Mouse (Mus musculus): ENCODE measurements around the gene Fam81b. TPM values are rescaled to one million over a fixed set of nuclear protein-coding genes. Genes with fewer than 3 reads are reported as not detected.

The Fam81b gene
- polyA plus RNA-seq, 1 experiment from 2014 or later: 0.44 TPM

DNA sequence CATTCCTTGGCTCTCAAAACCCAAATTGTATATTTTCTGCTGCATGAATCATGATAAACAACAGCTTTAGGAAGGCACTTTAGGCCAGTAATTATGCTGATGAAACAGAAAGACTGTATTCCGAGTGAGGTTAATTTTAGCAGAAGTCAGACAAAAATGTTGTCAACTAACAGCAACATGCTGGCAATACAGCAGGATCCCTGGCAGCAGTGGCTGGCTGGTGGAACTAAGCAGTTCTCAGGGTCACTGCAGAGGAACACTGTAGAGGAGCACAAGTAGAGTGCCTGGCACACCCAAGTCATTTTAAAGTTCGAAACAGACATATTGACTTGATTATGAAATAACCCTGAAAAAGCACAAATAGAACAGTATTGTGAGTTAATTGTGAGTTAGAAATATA lies 2.8 kb downstream of the Fam81b start:
- Histone ChIP-seq H3K4me2 (ENCODE audit: low read length) (no peak overlapping the region), H3K4me1 (replicated peaks; ENCODE audit: control insufficient read depth, insufficient read depth, low read length) (no peaks in the 10 kb centered on the region), H3K9ac (replicated peaks; ENCODE audit: low read depth, low read length) (no peak overlapping the region), H3K27ac (ENCODE audit: low read length) (no peak overlapping the region), H3K4me3 (replicated peaks; ENCODE audit: low read length) (no peak overlapping the region), H3K9me3 (ENCODE audit: control insufficient read depth, low read length) (no peaks in the 10 kb centered on the region), H3K27me3 (replicated peaks; ENCODE audit: control insufficient read depth, insufficient read depth, low read length) (no peaks in the 10 kb centered on the region), H3K36me3 (ENCODE audit: control insufficient read depth, insufficient read depth) (no peaks in the 10 kb centered on the region)
- WGBS: 72% methylated on average over 2 of the region's 2 CpGs
- no peak for ATAC-seq

DNA sequence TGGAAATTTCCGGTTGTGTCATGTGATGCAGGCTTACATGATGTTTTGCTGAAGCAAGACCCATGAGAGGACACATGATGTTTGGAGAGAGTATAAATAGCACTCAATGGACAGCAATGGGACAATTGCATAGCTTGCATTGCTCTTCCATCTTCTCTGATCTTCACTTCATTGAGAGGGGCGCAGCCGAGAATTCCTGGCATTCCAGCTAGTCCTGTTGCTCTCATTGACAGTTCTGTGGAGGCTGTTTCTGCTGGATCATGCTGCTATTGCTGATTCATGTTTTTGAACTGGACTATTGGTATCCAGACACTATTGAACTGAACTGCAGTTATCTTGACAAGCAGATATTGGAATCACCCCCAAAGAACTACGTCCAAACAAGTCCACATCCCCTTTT lies 12.8 kb downstream of the Fam81b start:
- H3K27ac ChIP-seq (ENCODE audit: low read length): no peak overlapping the region
- H3K27me3 ChIP-seq (replicated peaks; ENCODE audit: control insufficient read depth, insufficient read depth, low read length): no peaks in the 10 kb centered on the region
- ATAC-seq: no peak
- H3K4me3 ChIP-seq (replicated peaks; ENCODE audit: low read length): no peak overlapping the region
- H3K9me3 ChIP-seq (ENCODE audit: control insufficient read depth, low read length): no peaks in the 10 kb centered on the region
- WGBS: 87% methylated on average over 4 of the region's 4 CpGs
- H3K9ac ChIP-seq (replicated peaks; ENCODE audit: low read depth, low read length): no peak overlapping the region
- no peaks in the 10 kb centered on the region for H3K4me1 ChIP-seq (replicated peaks; ENCODE audit: control insufficient read depth, insufficient read depth, low read length)
- H3K36me3 ChIP-seq (ENCODE audit: control insufficient read depth, insufficient read depth): no peaks in the 10 kb centered on the region
- no peak overlapping the region for H3K4me2 ChIP-seq (ENCODE audit: low read length)

DNA sequence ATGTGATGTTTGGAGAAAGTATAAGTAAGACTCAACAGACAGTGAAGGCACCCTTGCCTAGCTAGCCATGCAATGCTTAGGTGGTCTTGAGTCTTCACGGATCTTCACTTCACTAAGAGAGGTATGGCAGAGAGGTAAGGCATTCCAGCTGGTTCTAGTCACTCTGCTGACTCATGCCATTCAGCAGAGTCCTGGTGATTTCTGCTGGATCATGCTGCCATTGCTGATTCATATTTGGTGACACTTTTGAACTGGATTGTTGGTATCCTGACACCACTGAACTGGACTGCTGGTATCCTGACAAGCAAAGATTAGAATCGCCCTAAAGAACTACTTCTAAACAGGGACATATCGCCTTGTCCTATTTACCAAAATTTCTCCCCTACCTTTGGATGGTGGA lies 20.3 kb downstream of the Fam81b start:
- H3K27me3 ChIP-seq (replicated peaks; ENCODE audit: control insufficient read depth, insufficient read depth, low read length): no peaks in the 10 kb centered on the region
- no peak overlapping the region for H3K27ac ChIP-seq (ENCODE audit: low read length)
- no peak overlapping the region for H3K9ac ChIP-seq (replicated peaks; ENCODE audit: low read depth, low read length)
- H3K4me3 ChIP-seq (replicated peaks; ENCODE audit: low read length): no peak overlapping the region
- H3K36me3 ChIP-seq (ENCODE audit: control insufficient read depth, insufficient read depth): no peaks in the 10 kb centered on the region
- ATAC-seq: no peak
- H3K4me1 ChIP-seq (replicated peaks; ENCODE audit: control insufficient read depth, insufficient read depth, low read length): no peaks in the 10 kb centered on the region
- H3K4me2 ChIP-seq (ENCODE audit: low read length): no peak overlapping the region
- 91% methylated on average over 3 of the region's 3 CpGs for WGBS
- H3K9me3 ChIP-seq (ENCODE audit: control insufficient read depth, low read length): no peaks in the 10 kb centered on the region

DNA sequence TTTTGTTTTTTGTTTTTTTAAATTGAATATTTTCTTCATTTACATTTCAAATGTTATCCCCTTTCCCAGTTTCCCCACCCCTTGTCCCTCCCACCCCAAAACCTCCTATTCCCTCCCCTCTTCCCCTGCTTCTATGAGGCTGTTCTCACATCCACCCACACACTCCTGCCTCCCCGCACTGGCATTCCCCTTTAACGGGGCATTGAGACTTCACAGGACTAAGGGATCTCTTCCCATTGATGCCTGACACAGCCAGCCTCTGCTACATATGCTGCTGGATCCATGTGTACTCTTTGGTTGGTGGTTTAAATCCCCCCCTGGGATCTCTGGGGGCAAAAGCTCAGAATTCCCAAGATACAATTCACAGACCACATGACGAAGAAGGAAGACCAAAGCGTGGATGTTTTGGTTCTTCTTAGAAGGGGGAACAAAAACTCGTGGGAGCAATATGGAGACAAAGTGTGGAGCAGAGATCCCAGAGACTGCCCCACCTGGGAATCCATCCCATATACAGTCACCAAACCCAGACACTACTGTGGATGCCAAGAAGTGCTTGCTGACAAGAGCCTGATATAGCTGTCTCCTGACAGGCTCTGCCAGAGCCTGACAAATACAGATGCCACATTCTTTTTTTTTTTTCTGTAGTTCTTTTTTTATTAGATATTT lies 40.4 kb downstream of the Fam81b start:
- Histone ChIP-seq H3K9ac (replicated peaks; ENCODE audit: low read depth, low read length) (no peak overlapping the region), H3K4me3 (replicated peaks; ENCODE audit: low read length) (no peak overlapping the region), H3K36me3 (ENCODE audit: control insufficient read depth, insufficient read depth) (no peaks in the 10 kb centered on the region), H3K4me2 (ENCODE audit: low read length) (no peak overlapping the region), H3K27ac (ENCODE audit: low read length) (no peak overlapping the region), H3K4me1 (replicated peaks; ENCODE audit: control insufficient read depth, insufficient read depth, low read length) (no peaks in the 10 kb centered on the region), H3K27me3 (replicated peaks; ENCODE audit: control insufficient read depth, insufficient read depth, low read length) (no peaks in the 10 kb centered on the region), H3K9me3 (ENCODE audit: control insufficient read depth, low read length) (no peaks in the 10 kb centered on the region)
- WGBS: 79% methylated on average over 5 of the region's 5 CpGs
- ATAC-seq: no peak

DNA sequence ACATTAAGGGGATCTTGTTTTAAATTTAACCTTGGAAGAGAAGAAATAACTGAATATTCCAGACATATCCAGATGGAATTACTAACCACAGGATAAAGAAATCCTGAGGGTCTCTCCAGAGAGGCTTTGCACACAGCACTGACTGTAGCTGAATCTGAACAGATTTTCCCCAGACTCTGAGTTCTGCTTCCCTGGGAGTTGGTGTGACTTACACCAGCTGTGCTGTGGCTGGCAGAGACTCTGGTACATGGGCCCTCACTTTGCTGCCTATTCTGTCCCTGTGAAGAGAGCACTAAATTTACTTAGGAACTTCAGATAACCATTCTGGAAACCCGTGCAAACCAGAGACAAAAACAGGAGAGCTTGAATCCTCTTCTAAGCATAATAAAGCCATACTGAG lies 46.1 kb downstream of the Fam81b start:
- H3K4me1 ChIP-seq (replicated peaks; ENCODE audit: control insufficient read depth, insufficient read depth, low read length): no peaks in the 10 kb centered on the region
- no peaks in the 10 kb centered on the region for H3K9me3 ChIP-seq (ENCODE audit: control insufficient read depth, low read length)
- no peaks in the 10 kb centered on the region for H3K36me3 ChIP-seq (ENCODE audit: control insufficient read depth, insufficient read depth)
- WGBS: 66% methylated on average over 1 of the region's 1 CpGs
- H3K4me3 ChIP-seq (replicated peaks; ENCODE audit: low read length): no peak overlapping the region
- H3K4me2 ChIP-seq (ENCODE audit: low read length): no peak overlapping the region
- H3K27ac ChIP-seq (ENCODE audit: low read length): no peak overlapping the region; the same call in 1 of the 2 replicates
- H3K27me3 ChIP-seq (replicated peaks; ENCODE audit: control insufficient read depth, insufficient read depth, low read length): no peaks in the 10 kb centered on the region
- H3K9ac ChIP-seq (replicated peaks; ENCODE audit: low read depth, low read length): no peak overlapping the region
- ATAC-seq: peak; percentile 94

DNA sequence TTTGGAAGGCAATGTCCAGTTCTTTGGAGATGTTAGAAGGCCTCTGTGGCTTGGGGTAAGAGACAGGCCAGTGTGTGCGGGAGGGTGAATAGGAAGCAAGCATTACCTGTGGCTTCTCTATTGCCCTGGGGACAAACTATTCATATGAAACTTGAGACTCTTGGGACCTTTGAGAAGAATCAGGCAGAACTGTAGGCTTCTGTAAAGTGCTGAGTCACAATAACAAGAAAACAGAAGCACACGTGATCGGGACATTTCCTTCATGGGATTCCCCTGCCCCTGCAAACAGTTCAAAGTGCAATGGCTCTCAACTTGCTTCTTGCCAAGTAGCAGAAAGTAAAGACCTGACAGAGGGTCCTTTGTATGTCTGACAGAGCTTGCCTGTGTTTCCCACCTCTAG lies 48.5 kb downstream of the Fam81b start:
- Histone ChIP-seq H3K4me3 (replicated peaks; ENCODE audit: low read length) (no peak overlapping the region), H3K36me3 (ENCODE audit: control insufficient read depth, insufficient read depth) (no peaks in the 10 kb centered on the region), H3K4me2 (ENCODE audit: low read length) (no peak overlapping the region), H3K27ac (ENCODE audit: low read length) (no peak overlapping the region), H3K9me3 (ENCODE audit: control insufficient read depth, low read length) (no peaks in the 10 kb centered on the region), H3K9ac (replicated peaks; ENCODE audit: low read depth, low read length) (no peak overlapping the region), H3K27me3 (replicated peaks; ENCODE audit: control insufficient read depth, insufficient read depth, low read length) (no peaks in the 10 kb centered on the region), H3K4me1 (replicated peaks; ENCODE audit: control insufficient read depth, insufficient read depth, low read length) (no peaks in the 10 kb centered on the region)
- WGBS: 85% methylated on average over 3 of the region's 3 CpGs
- ATAC-seq: no peak

DNA sequence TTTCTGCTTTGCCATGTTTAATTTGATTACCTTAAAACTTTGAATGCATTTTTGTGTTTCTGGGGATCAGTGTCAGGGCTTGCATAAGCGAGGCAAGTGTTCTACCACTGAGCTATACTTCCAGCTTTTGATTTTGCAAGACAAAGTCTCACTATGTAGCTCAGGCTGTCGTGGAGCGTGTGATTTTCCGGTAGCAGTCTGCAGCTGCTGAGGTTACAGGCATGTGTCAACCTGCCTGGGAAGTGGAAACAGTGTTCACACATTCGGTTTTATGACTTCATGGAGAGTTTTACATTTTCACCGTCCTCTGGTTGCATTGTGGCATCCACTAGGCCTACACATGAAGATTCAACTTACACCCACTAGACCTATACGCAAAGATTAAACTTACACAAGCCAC lies 54.8 kb downstream of the Fam81b start:
- Histone ChIP-seq H3K9ac (replicated peaks; ENCODE audit: low read depth, low read length) (no peak overlapping the region), H3K9me3 (ENCODE audit: control insufficient read depth, low read length) (no peaks in the 10 kb centered on the region), H3K27ac (ENCODE audit: low read length) (no peak overlapping the region), H3K4me2 (ENCODE audit: low read length) (no peak overlapping the region), H3K4me3 (replicated peaks; ENCODE audit: low read length) (no peak overlapping the region), H3K27me3 (replicated peaks; ENCODE audit: control insufficient read depth, insufficient read depth, low read length) (no peaks in the 10 kb centered on the region), H3K36me3 (ENCODE audit: control insufficient read depth, insufficient read depth) (no peaks in the 10 kb centered on the region), H3K4me1 (replicated peaks; ENCODE audit: control insufficient read depth, insufficient read depth, low read length) (no peaks in the 10 kb centered on the region)
- ATAC-seq: no peak
- WGBS: 76% methylated on average over 7 of the region's 7 CpGs

DNA sequence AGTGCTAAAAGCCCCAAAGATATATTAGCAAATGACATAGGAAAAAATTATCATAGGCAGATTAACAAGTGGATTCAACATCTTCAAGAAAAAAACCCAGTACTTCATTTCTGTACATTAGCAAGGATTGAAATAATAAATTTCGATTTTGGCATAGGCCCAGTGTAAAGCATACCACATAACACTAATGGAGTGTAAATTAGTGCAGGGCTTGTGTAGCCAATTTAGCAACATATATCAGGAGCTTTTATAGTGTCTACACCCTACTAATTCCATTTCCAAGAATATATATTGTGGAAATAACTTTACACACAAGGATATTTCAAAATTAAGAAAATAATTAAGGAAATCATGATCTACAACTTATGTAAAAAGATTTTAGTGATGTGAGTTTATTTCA lies 55.8 kb downstream of the Fam81b start:
- Histone ChIP-seq H3K9ac (replicated peaks; ENCODE audit: low read depth, low read length) (no peak overlapping the region), H3K4me1 (replicated peaks; ENCODE audit: control insufficient read depth, insufficient read depth, low read length) (no peaks in the 10 kb centered on the region), H3K36me3 (ENCODE audit: control insufficient read depth, insufficient read depth) (no peaks in the 10 kb centered on the region), H3K27ac (ENCODE audit: low read length) (no peak overlapping the region), H3K27me3 (replicated peaks; ENCODE audit: control insufficient read depth, insufficient read depth, low read length) (no peaks in the 10 kb centered on the region), H3K9me3 (ENCODE audit: control insufficient read depth, low read length) (no peaks in the 10 kb centered on the region), H3K4me2 (ENCODE audit: low read length) (no peak overlapping the region), H3K4me3 (replicated peaks; ENCODE audit: low read length) (no peak overlapping the region)
- WGBS: 71% methylated on average over 1 of the region's 1 CpGs
- no peak for ATAC-seq

DNA sequence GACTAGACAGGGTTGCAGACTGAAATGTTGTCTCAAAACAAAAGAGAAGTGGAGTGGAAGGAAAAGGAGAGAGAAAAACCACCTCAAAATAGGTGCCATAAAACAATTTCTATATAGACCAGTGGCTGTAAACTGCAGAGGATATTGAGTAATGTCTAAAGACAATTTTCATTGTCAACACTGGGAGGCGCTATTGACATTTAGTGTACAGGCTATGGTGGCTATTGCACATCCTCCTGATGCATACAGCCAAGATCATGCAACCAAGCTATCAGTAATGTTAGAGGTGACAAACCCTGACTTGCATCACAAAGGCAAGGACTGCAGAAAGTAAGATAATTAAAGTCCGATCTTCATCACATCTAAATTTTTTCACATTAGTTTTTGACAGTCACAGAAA lies 89.5 kb downstream of the Fam81b start:
- no peak overlapping the region for H3K27ac ChIP-seq (ENCODE audit: low read length)
- ATAC-seq: peak; percentile 65; the same call in 1 of the 2 replicates
- H3K4me3 ChIP-seq (replicated peaks; ENCODE audit: low read length): no peak overlapping the region
- no peaks in the 10 kb centered on the region for H3K9me3 ChIP-seq (ENCODE audit: control insufficient read depth, low read length)
- H3K4me1 ChIP-seq (replicated peaks; ENCODE audit: control insufficient read depth, insufficient read depth, low read length): no peaks in the 10 kb centered on the region
- H3K4me2 ChIP-seq (ENCODE audit: low read length): no peak overlapping the region
- 48% methylated on average over 2 of the region's 2 CpGs for WGBS
- no peaks in the 10 kb centered on the region for H3K36me3 ChIP-seq (ENCODE audit: control insufficient read depth, insufficient read depth)
- no peaks in the 10 kb centered on the region for H3K27me3 ChIP-seq (replicated peaks; ENCODE audit: control insufficient read depth, insufficient read depth, low read length)
- no peak overlapping the region for H3K9ac ChIP-seq (replicated peaks; ENCODE audit: low read depth, low read length)

DNA sequence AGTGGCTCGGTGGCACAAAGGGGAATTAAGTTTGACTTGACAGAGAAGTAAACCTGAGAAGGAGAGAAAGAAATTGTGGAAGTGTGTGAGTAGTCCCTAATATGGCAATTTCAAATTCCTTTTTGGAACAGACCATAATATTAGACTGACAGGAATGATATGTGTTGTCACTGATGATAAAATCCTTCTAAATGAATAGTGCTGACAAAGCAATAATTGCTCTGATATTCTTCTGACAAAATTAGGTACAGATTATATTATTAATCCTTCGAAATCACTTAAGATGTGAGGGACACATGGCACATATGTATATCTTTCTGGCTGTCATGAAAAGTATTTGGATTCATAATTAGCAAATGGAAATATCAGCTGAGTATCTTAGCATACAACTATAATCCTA lies 89.9 kb downstream of the Fam81b start:
- ATAC-seq: no peak
- H3K27me3 ChIP-seq (replicated peaks; ENCODE audit: control insufficient read depth, insufficient read depth, low read length): no peaks in the 10 kb centered on the region

More for the DNA sequence above, 89.9 kb downstream of the Fam81b start:
- H3K4me1 ChIP-seq (replicated peaks; ENCODE audit: control insufficient read depth, insufficient read depth, low read length): no peaks in the 10 kb centered on the region
- no peak overlapping the region for H3K27ac ChIP-seq (ENCODE audit: low read length)
- no peak overlapping the region for H3K4me3 ChIP-seq (replicated peaks; ENCODE audit: low read length)
- no peaks in the 10 kb centered on the region for H3K9me3 ChIP-seq (ENCODE audit: control insufficient read depth, low read length)
- 89% methylated on average over 2 of the region's 2 CpGs for WGBS
- no peak overlapping the region for H3K4me2 ChIP-seq (ENCODE audit: low read length)
- H3K9ac ChIP-seq (replicated peaks; ENCODE audit: low read depth, low read length): no peak overlapping the region
- H3K36me3 ChIP-seq (ENCODE audit: control insufficient read depth, insufficient read depth): no peaks in the 10 kb centered on the region

Data from forebrain, embryonic 16.5 days (tissue).